Comparison of ENCODE assay signal across 8 mouse cellular contexts in genomic region chr8:84203975-84204772, GRCm38 (mm10). TPM values are rescaled to one million over a fixed set of nuclear protein-coding genes. Genes with fewer than 3 reads are reported as not detected.
DNase-seq lines count a peak whose midpoint lies in the region; ATAC-seq lines count a peak whose summit lies in the region.

No protein-coding gene starts in this region.

- H3K9ac ChIP-seq in forebrain, embryonic 11.5 days (ENCODE audit: low read length) = peak overlapping the region; percentile 62
- peak overlapping the region; percentile 51 for H3K9ac ChIP-seq in midbrain, embryonic 11.5 days (ENCODE audit: low read length)

- no peaks in the 10 kb centered on the region for H3K36me3 ChIP-seq in forebrain, embryonic 11.5 days (ENCODE audit: control insufficient read depth, insufficient read depth, low read length)
- peaks cover 36% of the 10 kb centered on the region for H3K36me3 ChIP-seq in limb, embryonic 10.5 days
- H3K36me3 ChIP-seq in midbrain, embryonic 11.5 days (ENCODE audit: control insufficient read depth, insufficient read depth, low read length) = no peaks in the 10 kb centered on the region

- ATAC-seq in forebrain, embryonic 11.5 days (replicated peaks; ENCODE audit: low FRiP score) = no peak; the same call in 1 of the 2 replicates
- no peak for ATAC-seq in midbrain, embryonic 11.5 days (ENCODE audit: low FRiP score)

- H3K9me3 ChIP-seq in forebrain, embryonic 11.5 days (ENCODE audit: control insufficient read depth, low read length) = no peaks in the 10 kb centered on the region
- no peaks in the 10 kb centered on the region for H3K9me3 ChIP-seq in limb, embryonic 10.5 days (replicated peaks)
- no peaks in the 10 kb centered on the region for H3K9me3 ChIP-seq in midbrain, embryonic 11.5 days (ENCODE audit: control insufficient read depth, low read length)

- WGBS in forebrain, embryonic 11.5 days = 63% methylated on average over 13 of the region's 13 CpGs
- 50% methylated on average over 13 of the region's 13 CpGs for WGBS in limb, embryonic 10.5 days
- WGBS in midbrain, embryonic 11.5 days = 60% methylated on average over 13 of the region's 13 CpGs

- H3K4me1 ChIP-seq in forebrain, embryonic 11.5 days (replicated peaks; ENCODE audit: control insufficient read depth, insufficient read depth, low read length) = peaks cover 40% of the 10 kb centered on the region
- H3K4me1 ChIP-seq in limb, embryonic 10.5 days = peaks cover 72% of the 10 kb centered on the region
- peaks cover 31% of the 10 kb centered on the region for H3K4me1 ChIP-seq in midbrain, embryonic 11.5 days (ENCODE audit: control insufficient read depth, insufficient read depth, low read length)

- intact Hi-C loops in heart, postnatal 36 days (cut with DNase I) = loop anchor here (1.0 to 10.0 kb wide), 4 partner anchors 13 to 778 kb away; partner anchors contain the start of genes Adgre5 and Ier2

- peak overlapping the region; percentile 16 for H3K4me3 ChIP-seq in forebrain, embryonic 11.5 days (ENCODE audit: low read depth, low read length)
- H3K4me3 ChIP-seq in limb, embryonic 10.5 days = peak overlapping the region; percentile 78
- peak overlapping the region; percentile 26; the same call in 1 of the 2 replicates for H3K4me3 ChIP-seq in midbrain, embryonic 11.5 days (ENCODE audit: low read depth, low read length)

- peak overlapping the region; percentile 73 for H3K4me2 ChIP-seq in forebrain, embryonic 11.5 days (ENCODE audit: low read depth, low read length, severe bottlenecking)
- H3K4me2 ChIP-seq in midbrain, embryonic 11.5 days = peak overlapping the region; percentile 57

- DNase-seq in 416B (ENCODE audit: low read depth) = peak; percentile 97
- peak; percentile 78 for DNase-seq in Muller cell, postnatal 12 days (ENCODE audit: inconsistent ontology term)
- no peak for DNase-seq in forebrain, embryonic 11.5 days (ENCODE audit: low spot score)
- peak; percentile 85 to 87 for DNase-seq in heart, postnatal 36 days
- DNase-seq in limb, embryonic 10.5 days (ENCODE audit: low spot score) = no peak
- DNase-seq in midbrain, embryonic 11.5 days (ENCODE audit: low spot score, missing footprints) = peak; percentile 92
- peak; percentile 13 to 42 for DNase-seq in thymus, postnatal 36 days
- DNase-seq in right cerebral cortex, adult 18-20 months = no peak

- peak overlapping the region; percentile 68 for H3K27ac ChIP-seq in forebrain, embryonic 11.5 days (ENCODE audit: low read depth, low read length)
- H3K27ac ChIP-seq in limb, embryonic 10.5 days = peak overlapping the region; percentile 96
- peak overlapping the region; percentile 7; the same call in 1 of the 2 replicates for H3K27ac ChIP-seq in midbrain, embryonic 11.5 days (ENCODE audit: low read depth, low read length)

- H3K27me3 ChIP-seq in forebrain, embryonic 11.5 days (ENCODE audit: control insufficient read depth, insufficient read depth, low read length) = no peaks in the 10 kb centered on the region
- no peaks in the 10 kb centered on the region; the same call in 1 of the 2 replicates for H3K27me3 ChIP-seq in limb, embryonic 10.5 days (ENCODE audit: low read depth, poor library complexity, severe bottlenecking)
- H3K27me3 ChIP-seq in midbrain, embryonic 11.5 days (ENCODE audit: control insufficient read depth, insufficient read depth, low read length) = peaks cover 6% of the 10 kb centered on the region; the same call in 1 of the 2 replicates

RNA-seq across cellular contexts. Expression of gene Nanos3, which starts 19.2 kb away (rescaled TPM):
- 2.9 and 5.0 TPM in 2 replicates for polyA plus RNA-seq in forebrain, embryonic 11.5 days (2014; fragmentation: Nextera tagmentation; extraction: Ambion mirVana)
- total RNA-seq in heart, postnatal 36 days (2021) = under 1 TPM; 0.80 to 0.95 TPM
- 3.1 and 3.2 TPM in 2 replicates for polyA plus RNA-seq in limb, embryonic 10.5 days (2016; fragmentation: Nextera tagmentation; extraction: Ambion mirVana)
- polyA plus RNA-seq in midbrain, embryonic 11.5 days (2014; fragmentation: Nextera tagmentation; extraction: Ambion mirVana) = 4.7 and 4.9 TPM in 2 replicates

RNA-seq across cellular contexts. Expression of gene Zswim4, which starts 32.7 kb away (rescaled TPM):
- polyA plus RNA-seq in forebrain, embryonic 11.5 days (2014; fragmentation: Nextera tagmentation; extraction: Ambion mirVana) = 34.7 and 37.1 TPM in 2 replicates
- 10 to 100 TPM in 1 of 2 experiments, 1 to 10 TPM in 1; 9.5 to 11.0 TPM for total RNA-seq in heart, postnatal 36 days (2021)
- polyA plus RNA-seq in limb, embryonic 10.5 days (2016; fragmentation: Nextera tagmentation; extraction: Ambion mirVana) = 40.1 and 44.4 TPM in 2 replicates
- 19.4 and 24.7 TPM in 2 replicates for polyA plus RNA-seq in midbrain, embryonic 11.5 days (2014; fragmentation: Nextera tagmentation; extraction: Ambion mirVana)

RNA-seq across cellular contexts. Expression of gene D8Ertd738e, which starts 45.3 kb away (rescaled TPM):
- 277 and 303 TPM in 2 replicates for polyA plus RNA-seq in forebrain, embryonic 11.5 days (2014; fragmentation: Nextera tagmentation; extraction: Ambion mirVana)
- 100 to 1,000 TPM; 231 to 232 TPM for total RNA-seq in heart, postnatal 36 days (2021)
- 420 and 449 TPM in 2 replicates for polyA plus RNA-seq in limb, embryonic 10.5 days (2016; fragmentation: Nextera tagmentation; extraction: Ambion mirVana)
- 281 and 304 TPM in 2 replicates for polyA plus RNA-seq in midbrain, embryonic 11.5 days (2014; fragmentation: Nextera tagmentation; extraction: Ambion mirVana)

RNA-seq across cellular contexts. Expression of gene Mri1, which starts 53.0 kb away (rescaled TPM):
- polyA plus RNA-seq in forebrain, embryonic 11.5 days (2014; fragmentation: Nextera tagmentation; extraction: Ambion mirVana) = 52.0 and 59.6 TPM in 2 replicates
- 10 to 100 TPM; 10.1 to 12.3 TPM for total RNA-seq in heart, postnatal 36 days (2021)
- polyA plus RNA-seq in limb, embryonic 10.5 days (2016; fragmentation: Nextera tagmentation; extraction: Ambion mirVana) = 75.0 and 83.0 TPM in 2 replicates
- polyA plus RNA-seq in midbrain, embryonic 11.5 days (2014; fragmentation: Nextera tagmentation; extraction: Ambion mirVana) = 47.2 and 52.4 TPM in 2 replicates

RNA-seq across cellular contexts. Expression of gene 4930432K21Rik, which starts 56.3 kb away (rescaled TPM):
- 1.2 and 1.5 TPM in 2 replicates for polyA plus RNA-seq in forebrain, embryonic 11.5 days (2014; fragmentation: Nextera tagmentation; extraction: Ambion mirVana)
- under 1 TPM in 1 of 2 experiments, not detected in 1; 0.36 TPM for total RNA-seq in heart, postnatal 36 days (2021)
- 1.5 and 2.3 TPM in 2 replicates for polyA plus RNA-seq in limb, embryonic 10.5 days (2016; fragmentation: Nextera tagmentation; extraction: Ambion mirVana)
- polyA plus RNA-seq in midbrain, embryonic 11.5 days (2014; fragmentation: Nextera tagmentation; extraction: Ambion mirVana) = 0.83 and 0.86 TPM in 2 replicates

Comparison
In these comparisons a context has a peak if more than half of its experiments do, and no peak if none do; other contexts are left out.
1. DNase-seq: peak in 416B (single experiment), Muller cell, postnatal 12 days (single experiment), heart, postnatal 36 days (2 of 2), midbrain, embryonic 11.5 days (single experiment) and thymus, postnatal 36 days (2 of 2); none in forebrain, embryonic 11.5 days (single experiment), limb, embryonic 10.5 days (single experiment) and right cerebral cortex, adult 18-20 months (single experiment).
2. H3K27ac ChIP-seq: peak in every context shown above with its lines; median percentile 96 in limb, embryonic 10.5 days; 68 in forebrain, embryonic 11.5 days; 7 in midbrain, embryonic 11.5 days.
3. H3K4me3 ChIP-seq: peak in every context shown above with its lines; median percentile 78 in limb, embryonic 10.5 days; 26 in midbrain, embryonic 11.5 days; 16 in forebrain, embryonic 11.5 days.